Mouse (Mus musculus) embryonic fibroblast, embryonic 13.5 days (primary cell): ENCODE measurements around the gene Cct8l1.

Experiments used
- CTCF ChIP-seq: IDR thresholded peaks from 2 replicates; pipeline ENCODE4 v1.5.1; 2011; ENCODE audit warnings: mild to moderate bottlenecking, control low read depth, low read length, moderate library complexity, borderline replicate concordance; ENCODE audit not compliant: insufficient read depth
- POLR2A ChIP-seq: IDR thresholded peaks from 2 replicates; pipeline ENCODE4 v1.6.1; 2011; ENCODE audit warnings: low read depth, mild to moderate bottlenecking, control low read depth, low read length, moderate library complexity

GRCm38 (mm10) chr5:25526116-25526515 is 10.2 kb downstream of the Cct8l1 start:
- TF ChIP-seq CTCF = no peak
- no peak for TF ChIP-seq POLR2A
